Mouse (Mus musculus): ENCODE data around the gene Tnr. TPM values are rescaled to one million over a fixed set of nuclear protein-coding genes. Genes with fewer than 3 reads are reported as not detected.

The Tnr gene
- total RNA-seq, 2 experiments from 2014 or later: 0.19 TPM; not detected in 1

DNA sequence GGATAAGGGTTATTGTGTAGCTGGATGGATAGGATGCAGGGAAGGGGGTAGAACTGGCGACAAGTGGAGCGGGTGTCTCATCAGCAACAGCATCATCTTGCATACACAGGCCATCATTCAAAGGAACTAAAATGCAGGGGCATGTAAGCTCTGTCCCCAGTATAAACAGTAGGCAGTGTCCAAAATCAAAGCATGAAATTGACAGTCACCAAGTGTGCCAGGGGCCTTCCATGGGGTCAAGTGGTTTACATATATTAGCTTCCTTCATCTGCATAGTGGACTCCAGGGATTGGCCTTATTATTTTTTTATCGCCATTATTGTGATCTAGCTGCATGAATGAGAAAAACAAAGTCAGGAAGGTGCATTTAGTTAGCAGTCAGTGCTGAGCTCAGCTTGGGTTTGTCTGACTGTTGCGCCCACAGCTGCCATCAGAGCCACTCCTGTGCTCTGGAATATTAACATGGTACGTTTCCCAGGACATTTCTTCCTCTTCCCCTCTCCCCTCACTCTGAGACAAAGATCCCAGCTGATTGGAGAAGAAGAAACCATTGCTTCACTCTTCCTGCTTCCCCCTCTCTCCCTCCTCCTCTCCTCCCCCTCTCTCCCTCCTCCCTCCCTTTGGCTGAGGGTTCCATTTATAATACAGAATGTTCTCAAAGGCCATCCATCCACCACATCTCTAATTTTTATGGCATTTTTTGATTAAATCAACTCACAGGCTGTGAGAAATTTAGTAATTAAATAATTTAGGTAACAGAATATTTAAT lies 106.4 kb downstream of the Tnr start:
- no peak for DNase-seq

DNA sequence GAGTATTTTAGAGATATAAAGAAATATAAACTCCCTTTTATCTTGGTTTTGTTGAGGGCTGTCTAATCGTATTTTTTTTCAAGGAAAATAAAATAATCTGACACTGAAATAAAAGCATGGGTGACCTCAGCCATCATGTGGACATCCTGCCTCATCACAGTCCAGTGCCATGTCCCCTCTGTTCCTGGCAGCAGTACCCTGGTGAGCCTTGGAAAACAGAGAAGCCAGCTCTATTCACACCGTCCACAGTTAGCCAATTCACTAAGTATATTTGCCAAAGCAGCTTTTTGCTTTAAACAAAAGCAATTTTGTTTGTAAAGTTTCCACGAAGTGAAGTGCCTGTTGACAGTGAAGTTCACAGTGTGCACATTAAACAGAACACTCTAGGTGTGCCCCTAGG lies 109.0 kb downstream of the Tnr start:
- no peak for DNase-seq

DNA sequence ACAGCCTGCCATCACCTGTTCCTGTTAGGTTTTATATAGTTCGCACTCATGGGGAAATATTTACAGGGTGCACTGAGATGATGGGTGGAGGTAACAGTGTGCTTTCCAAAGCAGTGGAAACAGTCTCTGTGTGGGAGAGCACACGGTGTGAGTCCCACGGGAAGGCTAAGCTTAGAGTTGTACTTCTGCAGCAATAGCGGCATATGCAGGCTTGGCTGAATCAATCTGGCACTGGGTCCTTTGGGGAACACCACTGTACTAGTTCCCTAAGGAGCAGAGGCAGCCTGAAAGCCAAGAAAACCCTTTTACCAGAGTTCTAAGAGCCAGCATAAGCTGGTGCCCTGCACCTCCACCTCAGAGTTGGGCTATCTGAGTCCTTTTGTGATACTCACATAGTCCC lies 115.8 kb downstream of the Tnr start:
- no peak for DNase-seq

DNA sequence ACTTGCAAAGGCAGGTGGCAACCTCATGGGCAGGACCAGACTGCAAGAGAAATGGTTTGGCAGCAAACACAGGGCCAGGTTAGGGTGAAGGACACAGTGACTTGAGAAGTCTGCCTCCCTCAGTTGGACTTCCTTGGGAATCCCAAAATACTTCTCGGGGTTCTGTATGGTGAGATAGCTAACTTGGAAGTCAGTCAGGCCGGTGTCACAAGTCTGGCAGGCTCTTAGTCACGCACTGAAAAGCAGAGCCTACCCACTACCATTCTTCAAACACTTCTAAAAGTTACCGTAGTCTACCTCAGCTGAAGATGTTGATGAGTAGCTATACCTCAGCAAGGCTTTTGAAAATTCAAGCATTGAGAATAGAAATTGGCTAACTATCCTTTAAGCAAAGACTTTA lies 122.2 kb downstream of the Tnr start:
- DNase-seq: no peak

DNA sequence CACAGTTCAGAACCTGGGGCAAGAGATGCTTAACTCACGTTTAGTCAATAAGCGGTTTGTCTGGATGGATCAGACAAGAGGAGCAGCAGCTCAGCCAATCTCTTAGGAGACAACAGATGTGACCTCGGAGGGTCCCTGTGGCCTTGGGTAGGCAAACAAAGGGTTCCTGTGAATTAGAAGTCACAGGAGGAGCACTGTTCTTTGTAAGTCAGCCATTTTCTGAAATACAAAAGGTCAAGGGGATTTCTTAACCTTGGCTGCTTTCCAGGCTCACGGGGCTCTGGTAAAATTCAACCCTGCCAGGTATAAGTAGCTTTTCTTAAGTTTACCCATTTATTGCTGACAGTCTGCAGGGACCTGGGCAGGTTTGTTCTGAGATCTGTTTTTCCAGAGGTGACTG lies 126.9 kb downstream of the Tnr start:
- no peak for DNase-seq

DNA sequence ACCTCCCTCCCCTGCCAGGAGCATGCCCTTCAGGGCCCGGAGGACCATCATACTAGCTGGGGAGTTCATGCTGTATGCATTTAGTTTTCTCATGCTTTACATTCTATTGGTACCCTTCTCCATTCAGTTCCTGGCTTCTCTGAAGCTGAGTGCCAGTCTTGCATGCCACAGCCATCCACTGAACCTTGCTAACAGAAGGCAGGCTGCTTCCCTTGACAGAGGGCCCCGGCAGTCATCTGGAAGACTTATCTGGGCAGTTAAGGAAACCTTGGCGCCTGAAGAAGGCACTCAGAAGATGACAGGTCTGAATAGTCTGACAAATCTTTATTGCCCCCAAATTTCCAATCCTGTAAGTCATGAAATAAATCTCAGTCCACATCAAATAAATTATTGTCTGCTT lies 131.7 kb downstream of the Tnr start:
- no peak for DNase-seq

DNA sequence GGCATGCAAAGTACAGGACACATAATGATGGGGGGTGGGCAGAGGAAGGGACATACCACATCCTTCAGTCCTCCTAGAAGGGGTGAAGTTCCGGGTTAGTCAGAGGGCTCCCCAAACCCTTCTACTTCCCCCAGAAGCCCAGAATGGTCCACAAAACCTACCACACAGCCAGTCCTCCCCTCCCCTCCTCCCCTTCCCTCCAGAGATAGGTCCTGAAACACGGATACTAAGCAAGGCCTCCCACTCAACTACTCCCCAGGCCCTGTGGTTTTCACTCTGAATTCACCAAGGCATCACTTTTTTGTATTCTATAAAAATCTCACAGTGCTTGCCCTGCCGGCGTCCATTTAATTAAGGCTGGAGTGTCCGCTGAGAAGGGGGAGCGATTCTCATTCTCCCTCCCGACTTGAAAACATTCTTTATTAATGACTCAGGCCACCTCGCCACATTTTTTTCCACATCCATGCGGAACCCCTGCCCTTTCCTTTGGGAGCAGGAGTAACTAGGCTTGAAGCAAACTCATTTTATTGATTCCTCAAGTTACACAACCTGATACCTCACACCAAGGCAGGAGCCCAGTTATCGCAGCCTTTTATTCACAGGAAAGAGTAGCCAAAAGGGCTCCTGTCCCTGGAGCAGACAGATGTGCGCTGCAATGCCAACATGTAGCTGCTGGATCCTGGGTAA lies 134.4 kb downstream of the Tnr start:
- no peak for DNase-seq

DNA sequence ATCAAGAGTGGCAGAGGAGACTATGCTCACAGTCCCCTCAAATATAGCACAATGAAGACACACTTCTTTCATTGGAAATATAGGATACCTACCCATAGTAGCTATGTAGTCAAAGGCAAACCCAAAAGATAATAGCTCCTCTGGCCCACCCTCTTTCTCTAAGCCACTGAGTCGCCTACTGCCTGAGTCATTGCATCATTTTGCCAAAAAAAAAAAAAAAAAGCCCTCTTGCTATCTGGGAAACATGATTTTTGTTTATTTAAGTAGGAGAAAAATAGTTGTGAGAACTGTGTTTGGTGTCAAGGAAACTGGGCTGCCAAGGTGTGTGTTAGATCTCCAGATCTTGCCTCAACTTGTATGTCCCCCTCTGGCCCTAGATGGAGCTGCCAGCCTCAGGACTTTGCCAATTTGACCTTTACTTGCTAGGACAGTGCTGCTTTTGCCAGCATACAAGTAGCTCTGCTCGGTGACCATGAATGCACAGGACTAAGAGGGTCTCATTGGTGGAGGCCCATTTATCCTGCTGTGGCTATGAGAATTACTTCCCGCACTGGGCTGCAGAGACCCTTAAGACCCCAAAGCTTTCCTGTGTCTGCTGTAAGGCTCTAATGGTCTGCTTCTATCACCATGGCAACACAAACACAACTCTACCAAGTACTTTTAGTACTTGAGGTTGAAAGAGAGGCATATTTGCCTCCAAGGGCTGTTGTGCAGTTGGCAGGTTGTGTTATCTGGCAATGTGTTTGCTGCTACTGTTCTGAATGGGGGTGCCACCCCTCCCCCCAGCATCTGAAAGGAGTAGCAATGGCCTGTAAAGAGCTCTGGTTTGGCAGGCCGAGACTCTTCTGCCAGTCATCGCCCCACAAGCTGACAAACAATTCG lies 137.3 kb downstream of the Tnr start:
- DNase-seq: no peak

DNA sequence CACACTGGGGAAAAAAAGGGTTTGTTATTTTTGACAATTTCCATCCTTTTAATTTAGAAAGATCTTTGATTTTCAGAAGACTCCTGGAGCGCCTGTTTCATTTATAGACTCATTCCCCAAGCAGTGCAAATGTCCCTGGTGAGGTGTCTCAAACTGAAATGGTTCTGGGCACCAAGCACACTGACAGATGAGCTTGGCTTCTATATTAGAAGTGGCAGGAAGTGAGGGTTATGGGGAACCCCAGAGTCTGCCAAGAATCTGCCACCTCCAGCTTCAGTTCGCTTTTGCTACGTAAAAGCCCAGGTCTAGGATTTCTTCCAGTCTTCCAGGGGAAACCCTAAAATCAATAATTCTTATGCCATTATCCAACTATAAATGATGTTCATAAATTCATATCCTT lies 140.9 kb downstream of the Tnr start:
- DNase-seq: peak; percentile 25

DNA sequence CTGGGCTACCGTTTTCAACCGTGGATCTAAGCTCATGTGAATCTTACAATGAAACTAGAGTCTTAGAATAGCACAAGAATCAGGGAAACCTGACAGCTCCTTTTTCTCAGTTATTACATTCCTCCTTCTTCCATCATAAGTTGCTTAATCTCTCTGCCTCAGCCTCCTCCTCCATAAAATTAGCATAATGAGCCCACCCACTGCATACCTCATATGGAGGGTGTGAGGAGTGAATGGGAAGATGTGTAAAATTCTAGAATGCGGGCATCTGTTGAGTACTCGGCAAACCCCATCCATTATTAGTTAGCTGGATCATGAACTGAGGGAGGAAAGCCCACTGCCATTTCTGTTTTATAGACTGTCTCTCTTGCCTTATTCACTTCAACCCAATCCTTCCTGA lies 141.4 kb downstream of the Tnr start:
- no peak for DNase-seq

DNA sequence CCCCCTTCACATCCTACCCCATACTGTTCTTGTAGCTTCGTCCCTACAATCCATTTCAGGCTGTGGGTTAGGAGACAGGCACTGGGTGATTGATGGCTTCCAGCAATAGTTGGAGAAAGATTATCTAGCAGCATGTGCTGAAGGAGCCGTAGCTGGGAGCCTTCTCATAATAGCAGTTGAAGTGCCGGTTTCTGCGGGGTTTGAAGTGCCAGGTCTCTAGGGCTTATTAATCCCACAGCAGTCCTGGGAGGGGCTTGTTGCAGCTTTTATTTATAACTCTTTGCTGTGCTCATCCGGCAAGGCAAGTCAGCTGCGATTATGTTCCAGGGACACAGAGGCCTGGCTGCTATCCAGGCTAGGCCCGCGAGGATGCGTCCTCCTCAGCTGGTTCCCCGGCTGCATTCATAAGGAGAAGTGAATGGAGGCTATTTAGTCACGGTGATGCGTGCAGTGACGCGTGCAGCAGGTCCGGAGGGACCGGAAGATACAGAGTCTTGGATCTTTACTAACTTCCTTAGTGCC lies 147.1 kb downstream of the Tnr start:
- peak; percentile 76 for DNase-seq

DNA sequence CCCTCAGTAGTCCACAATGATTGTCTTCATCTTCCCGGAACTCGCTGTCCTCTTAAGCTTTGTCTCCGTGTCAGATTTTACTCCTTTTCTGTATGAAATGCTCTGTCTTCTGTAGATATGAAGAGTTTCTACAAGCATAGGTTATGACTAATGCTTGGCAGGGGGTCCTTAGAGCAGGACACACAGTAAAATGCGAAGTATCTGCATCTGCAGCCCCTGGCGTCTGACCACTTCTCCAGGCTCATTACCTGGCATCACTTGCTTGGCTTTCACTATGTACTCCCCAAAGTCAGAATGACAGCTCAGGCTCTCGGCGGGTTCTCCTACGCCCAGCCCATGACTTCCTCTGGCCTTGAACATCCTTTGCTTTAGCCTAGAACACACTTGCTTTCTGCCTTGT lies 147.6 kb downstream of the Tnr start:
- DNase-seq: no peak

DNA sequence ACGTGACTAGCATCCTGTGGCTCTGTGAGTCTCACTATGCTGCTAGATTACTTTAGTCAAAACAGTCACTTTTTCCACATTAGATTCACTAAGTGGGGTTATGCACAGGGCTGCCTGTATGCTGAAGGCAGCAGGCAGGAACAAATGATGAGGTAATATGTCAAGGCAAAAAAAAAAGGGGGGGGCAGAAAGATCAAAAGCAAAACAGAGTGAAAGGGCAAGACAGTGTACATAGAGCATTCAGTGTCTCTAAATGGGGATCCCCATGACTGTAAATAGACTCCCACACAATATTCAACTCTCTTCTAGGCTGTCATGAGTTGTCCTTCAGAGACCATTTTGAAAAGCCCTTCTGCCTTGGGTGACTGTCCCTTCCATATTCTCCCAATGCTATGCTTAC lies 150.7 kb downstream of the Tnr start:
- no peak for DNase-seq

DNA sequence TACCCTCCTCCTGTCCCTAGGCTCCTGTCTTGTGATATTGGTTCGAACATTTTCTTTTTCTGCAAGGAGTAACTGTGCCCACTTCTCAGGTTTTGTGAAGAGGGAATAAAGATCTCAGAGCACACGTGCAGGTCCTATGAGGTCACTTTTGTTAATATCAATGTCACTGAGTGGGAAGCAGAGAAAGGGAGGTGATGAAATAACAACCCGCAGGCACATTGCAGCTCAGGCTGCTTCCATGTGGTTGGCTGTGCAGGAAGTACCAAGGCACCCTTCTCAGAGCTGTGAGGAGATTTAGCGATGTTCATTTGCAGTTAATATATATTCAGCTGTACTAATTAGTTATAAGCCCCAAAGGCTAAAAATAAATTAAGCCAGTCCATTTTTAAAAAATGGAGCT lies 151.9 kb downstream of the Tnr start:
- no peak for DNase-seq

DNA sequence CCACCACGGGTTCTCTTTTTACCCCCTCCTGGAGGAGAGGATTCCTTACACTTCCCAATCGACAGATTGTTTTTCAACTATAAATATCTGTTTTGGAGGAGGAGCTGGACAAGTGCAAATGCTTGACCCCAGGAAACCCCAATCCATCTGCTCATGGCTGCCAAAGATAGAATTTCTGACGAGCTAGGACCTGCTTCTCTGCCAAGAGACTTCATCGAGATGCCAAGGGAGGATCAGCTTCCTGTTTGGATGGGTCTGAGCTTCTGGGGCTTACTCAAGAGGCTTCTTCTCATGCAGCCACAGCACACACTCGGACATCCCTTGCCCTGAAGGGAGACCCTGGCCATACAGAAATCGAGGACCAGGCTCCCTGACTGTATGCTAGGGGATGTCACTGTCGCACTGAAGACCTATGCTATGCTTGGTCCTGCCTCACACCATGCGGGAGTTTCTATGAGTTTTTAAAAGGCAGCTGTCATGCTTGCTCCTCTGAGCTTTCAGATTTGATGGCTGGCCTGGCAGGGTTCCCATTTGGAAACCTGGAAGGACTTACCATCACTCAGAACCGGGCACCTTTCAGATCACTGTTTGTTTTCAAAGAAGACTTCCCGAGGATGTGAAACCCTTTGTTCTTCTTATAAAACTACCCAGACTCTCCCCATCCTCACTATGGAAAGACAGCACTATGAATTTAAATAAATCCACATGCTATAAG lies 154.8 kb downstream of the Tnr start:
- DNase-seq: peak; percentile 73

DNA sequence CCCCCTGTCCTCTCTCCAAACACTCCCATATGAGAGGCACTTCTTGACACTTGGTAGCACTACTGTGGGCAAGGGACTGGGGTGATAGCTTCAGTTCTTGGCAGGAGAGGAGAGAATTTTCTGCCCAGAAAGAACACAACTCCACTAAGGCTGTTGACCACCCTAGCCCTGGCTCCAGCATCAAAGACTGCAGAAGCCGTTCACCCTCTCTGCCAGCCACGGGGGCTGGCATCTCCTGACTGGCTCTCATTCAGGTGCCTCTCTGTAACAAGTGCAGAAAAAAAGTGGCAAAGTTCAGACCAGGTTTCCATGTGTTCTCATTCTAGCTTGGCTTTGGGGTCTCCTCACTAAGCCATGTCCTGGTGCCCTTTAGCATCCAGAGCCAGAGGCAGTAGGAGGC lies 157.7 kb downstream of the Tnr start:
- no peak for DNase-seq

DNA sequence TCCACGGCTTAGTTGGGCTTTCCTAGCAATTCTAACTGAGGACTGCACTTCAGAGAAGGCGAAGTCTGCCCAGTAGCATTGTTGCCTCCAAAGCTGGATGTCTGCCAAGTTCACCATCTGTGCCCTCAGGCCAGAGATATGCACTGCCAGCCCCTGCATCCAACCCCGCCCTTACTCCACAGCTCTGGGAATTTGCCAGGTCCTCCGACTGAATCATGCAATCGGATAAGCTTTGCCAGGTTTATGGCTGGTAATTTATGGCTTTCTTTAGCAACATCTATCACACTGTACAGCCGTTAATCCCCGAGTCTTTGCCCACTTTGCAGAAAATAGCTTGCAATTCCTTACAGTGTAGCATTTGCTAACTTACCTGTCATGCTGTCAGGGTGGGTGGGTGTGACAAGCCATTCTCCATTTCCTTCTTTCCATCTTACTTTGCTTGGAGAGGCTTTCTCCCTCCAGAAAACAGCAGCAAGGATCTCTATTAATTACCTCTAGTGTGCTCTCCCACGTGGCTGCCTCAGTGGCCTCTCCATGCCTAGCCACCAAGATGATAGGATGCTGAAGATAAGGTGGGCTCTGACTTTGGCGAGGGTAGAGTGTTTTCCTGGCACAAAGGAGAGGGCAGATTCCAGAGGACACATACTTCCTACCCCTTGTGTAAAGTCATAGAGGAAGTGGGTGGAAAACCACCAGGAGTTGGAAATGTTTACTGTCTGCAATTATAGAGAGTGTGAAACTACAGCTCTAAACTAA lies 163.1 kb downstream of the Tnr start:
- DNase-seq: peak; percentile 25

DNA sequence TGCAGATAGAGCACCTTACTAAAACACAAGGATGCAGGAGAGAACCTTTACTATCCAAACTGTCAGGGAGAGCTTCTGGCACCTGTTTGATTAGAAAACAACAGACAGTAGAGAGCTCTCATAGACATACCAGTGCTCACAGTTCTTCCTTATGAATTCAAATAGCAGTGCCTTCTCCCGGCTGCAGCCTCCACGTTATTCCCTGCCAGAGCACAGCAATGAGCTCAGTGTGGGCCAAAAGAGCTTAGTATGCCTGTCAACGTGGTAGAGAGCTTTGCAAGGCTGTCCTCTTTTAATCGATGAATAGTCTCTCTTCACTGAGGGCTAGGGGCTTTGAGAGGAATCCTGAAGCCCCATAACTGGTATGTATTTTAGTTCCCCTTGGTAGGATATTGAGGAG lies 173.1 kb downstream of the Tnr start:
- DNase-seq: no peak

DNA sequence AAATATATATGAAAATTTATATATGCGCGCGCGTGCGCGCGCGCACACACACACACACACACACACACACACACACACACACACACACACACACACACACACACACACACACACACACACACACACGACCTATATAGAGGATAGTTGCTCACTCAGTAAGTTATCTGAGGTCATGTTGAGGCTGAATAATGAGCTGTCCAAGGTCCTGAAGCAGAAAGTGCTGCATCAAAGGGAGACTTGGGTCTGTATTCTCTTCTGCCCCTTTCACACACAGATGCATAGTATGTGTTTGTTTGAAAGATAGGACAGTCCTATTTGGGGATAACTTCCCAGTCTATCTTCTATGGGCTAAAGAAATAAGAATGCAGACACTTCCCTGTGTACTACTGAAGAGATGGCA lies 178.5 kb downstream of the Tnr start:
- DNase-seq: no peak

DNA sequence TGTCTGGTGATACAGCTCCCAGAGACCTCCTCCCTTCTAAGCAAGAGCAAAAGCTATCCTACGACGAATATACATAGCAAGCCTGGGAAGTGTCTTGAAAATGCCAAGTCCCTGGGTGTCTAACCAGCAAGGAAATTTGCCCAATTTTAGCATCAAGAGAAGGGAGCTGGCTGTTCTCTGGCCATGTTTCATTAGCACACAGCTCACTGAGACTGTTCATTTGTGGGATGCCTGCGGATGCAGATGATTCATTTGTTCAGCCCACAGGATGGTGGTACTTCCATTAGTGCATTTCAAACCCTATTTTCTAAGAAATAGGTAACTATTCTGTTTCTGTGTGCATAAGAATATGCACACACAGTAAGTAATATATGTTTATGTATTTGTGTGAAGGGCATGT lies 181.4 kb downstream of the Tnr start:
- no peak for DNase-seq

DNA sequence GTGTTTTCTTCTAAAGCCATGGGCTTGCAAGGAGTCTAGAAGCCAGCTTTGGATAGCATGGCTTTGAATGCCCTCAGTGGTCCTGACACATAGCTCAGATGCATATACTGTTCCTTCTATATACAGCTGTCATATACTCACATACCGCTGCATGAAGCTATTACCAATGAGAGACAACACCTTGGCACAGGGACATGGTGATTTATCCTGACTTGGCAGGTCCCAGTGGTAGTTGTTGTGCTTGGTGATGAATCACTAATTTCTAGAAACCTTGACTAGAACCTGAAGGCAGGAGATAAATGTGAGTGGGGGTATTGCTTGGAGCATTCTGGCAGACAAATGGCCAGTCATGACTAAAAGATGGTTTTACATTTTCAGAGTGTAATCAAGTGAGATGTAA lies 192.7 kb downstream of the Tnr start:
- DNase-seq: no peak
